Mouse (Mus musculus) kidney, adult 2 months (tissue): ENCODE measurements around the gene Cdh13. TPM values are rescaled to one million over a fixed set of nuclear protein-coding genes. Genes with fewer than 3 reads are reported as not detected.

Source experiments
- DNase-seq: peaks from one replicate; pipeline ENCODE4 v3.0.0; 2021
- H3K27ac ChIP-seq: fragments of 200-500 bp; 2 replicates; pipeline ENCODE4 v1.5.1; 2012; ENCODE audit warnings: low read depth, low read length, control low read depth, inconsistent platforms; ENCODE audit not compliant: insufficient read depth
- H3K27me3 ChIP-seq: fragments of 200-500 bp; replicated peaks from 2 replicates; pipeline ENCODE4 v1.6.1; 2012; ENCODE audit warnings: mild to moderate bottlenecking, moderate library complexity, low read length, inconsistent platforms; ENCODE audit not compliant: control insufficient read depth, insufficient read depth
- H3K36me3 ChIP-seq: fragments of 200-500 bp; 2 replicates; pipeline ENCODE4 v1.6.1; 2012; ENCODE audit warnings: mild to moderate bottlenecking, moderate library complexity, low read length, inconsistent platforms; ENCODE audit not compliant: control insufficient read depth, insufficient read depth
- H3K4me1 ChIP-seq: fragments of 200-500 bp; 2 replicates; pipeline ENCODE4 v1.6.1; 2011; ENCODE audit warnings: low read length; ENCODE audit not compliant: control insufficient read depth, insufficient read depth
- H3K4me3 ChIP-seq: fragments of 200-500 bp; 2 replicates; pipeline ENCODE4 v1.5.1; 2011; ENCODE audit warnings: mild to moderate bottlenecking, low read depth, low read length, control low read depth; ENCODE audit not compliant: insufficient read depth
- CTCF ChIP-seq: fragments of 200-500 bp; conservative IDR thresholded peaks from 2 replicates; pipeline ENCODE4 v1.5.1; 2011; ENCODE audit warnings: low read depth, mild to moderate bottlenecking, control low read depth, low read length, moderate library complexity, mixed read lengths; ENCODE audit not compliant: insufficient read depth, insufficient read length
- POLR2A ChIP-seq: fragments of 200-500 bp; IDR thresholded peaks from one replicate; pipeline ENCODE4 v1.6.1; 2011; ENCODE audit warnings: low read depth, low read length, control low read depth
- WGBS: fragments of 180-500 bp; shearing (Covaris S2); methylation state at CpG from one replicate; pipeline ENCODE4 v1.1.7; 2018; 5-methylcytosine and 5-hydroxymethylcytosine counted together
- polyA plus RNA-seq: library from polyadenylated mRNA; depleted of rRNA; stranded (reverse); fragments of >200 nt; gene quantifications from 2 replicates; pipeline ENCODE4 v1.2.3, GENCODE M21; 2012

Cdh13 gene
- polyA plus RNA-seq, 1 experiment, result 11.6 TPM

- H3K36me3 ChIP-seq, result no peaks in the 10 kb centered on the region
- TF ChIP-seq CTCF (no peak), POLR2A (no peak)
- DNase-seq, result peak; percentile 18
- H3K27me3 ChIP-seq, result no peaks in the 10 kb centered on the region
- no peak overlapping the region for H3K4me3 ChIP-seq
- no peak overlapping the region for H3K27ac ChIP-seq
- no peaks in the 10 kb centered on the region for H3K4me1 ChIP-seq
- WGBS, result 40% methylated on average over 9 of the region's 9 CpGs
Measured at GRCm38 (mm10) chr8:118679347-118679746, 395.8 kb downstream of the Cdh13 start.

- Histone ChIP-seq H3K27me3 (no peaks in the 10 kb centered on the region), H3K4me3 (no peak overlapping the region), H3K36me3 (no peaks in the 10 kb centered on the region), H3K27ac (no peak overlapping the region), H3K4me1 (no peaks in the 10 kb centered on the region)
- no peak for DNase-seq
- WGBS, result 80% methylated on average over 3 of the region's 3 CpGs
- no peak for TF ChIP-seq CTCF
- TF ChIP-seq POLR2A, result no peak
Measured at GRCm38 (mm10) chr8:118683386-118683785, 399.9 kb downstream of the Cdh13 start.

GRCm38 (mm10) chr8:118685863-118686262, 402.3 kb downstream of the Cdh13 start:
- Histone ChIP-seq H3K4me1 (no peaks in the 10 kb centered on the region), H3K27ac (no peak overlapping the region), H3K4me3 (no peak overlapping the region), H3K36me3 (no peaks in the 10 kb centered on the region), H3K27me3 (no peaks in the 10 kb centered on the region)
- TF ChIP-seq POLR2A, result no peak
- TF ChIP-seq CTCF, result no peak
- no peak for DNase-seq
- 92% methylated on average over 1 of the region's 1 CpGs for WGBS

- H3K36me3 ChIP-seq, result no peaks in the 10 kb centered on the region
- H3K4me1 ChIP-seq, result no peaks in the 10 kb centered on the region
- no peak for DNase-seq
- H3K4me3 ChIP-seq, result no peak overlapping the region
- 19% methylated on average over 1 of the region's 1 CpGs for WGBS
- TF ChIP-seq POLR2A (no peak), CTCF (no peak)
- H3K27me3 ChIP-seq, result no peaks in the 10 kb centered on the region
- H3K27ac ChIP-seq, result no peak overlapping the region
Measured at GRCm38 (mm10) chr8:118689849-118690248, 406.3 kb downstream of the Cdh13 start.

GRCm38 (mm10) chr8:118701312-118701880, 417.9 kb downstream of the Cdh13 start:
- Histone ChIP-seq H3K4me1 (no peaks in the 10 kb centered on the region), H3K27me3 (no peaks in the 10 kb centered on the region), H3K36me3 (no peaks in the 10 kb centered on the region), H3K27ac (no peak overlapping the region), H3K4me3 (no peak overlapping the region)
- peak; percentile 40 for DNase-seq
- TF ChIP-seq POLR2A (no peak), CTCF (no peak)
- WGBS, result 50% methylated on average over 22 of the region's 22 CpGs

GRCm38 (mm10) chr8:118709366-118709765, 425.8 kb downstream of the Cdh13 start:
- 84% methylated on average over 3 of the region's 3 CpGs for WGBS
- no peaks in the 10 kb centered on the region for H3K27me3 ChIP-seq
- TF ChIP-seq CTCF (no peak), POLR2A (no peak)
- H3K4me3 ChIP-seq, result no peak overlapping the region
- no peaks in the 10 kb centered on the region for H3K4me1 ChIP-seq
- H3K36me3 ChIP-seq, result no peaks in the 10 kb centered on the region
- H3K27ac ChIP-seq, result no peak overlapping the region
- DNase-seq, result no peak

GRCm38 (mm10) chr8:118711631-118712030, 428.1 kb downstream of the Cdh13 start:
- H3K36me3 ChIP-seq, result no peaks in the 10 kb centered on the region
- TF ChIP-seq CTCF (no peak), POLR2A (no peak)
- no peaks in the 10 kb centered on the region for H3K27me3 ChIP-seq
- no peak overlapping the region for H3K27ac ChIP-seq
- no peak overlapping the region for H3K4me3 ChIP-seq
- 76% methylated on average over 3 of the region's 3 CpGs for WGBS
- DNase-seq, result no peak
- H3K4me1 ChIP-seq, result no peaks in the 10 kb centered on the region

GRCm38 (mm10) chr8:118713111-118713510, 429.6 kb downstream of the Cdh13 start:
- DNase-seq, result peak; percentile 56
- H3K27ac ChIP-seq, result peak overlapping the region; percentile 18
- no peak overlapping the region for H3K4me3 ChIP-seq
- TF ChIP-seq POLR2A, result no peak
- TF ChIP-seq CTCF, result no peak
- H3K27me3 ChIP-seq, result no peaks in the 10 kb centered on the region
- no peaks in the 10 kb centered on the region for H3K36me3 ChIP-seq
- WGBS, result 60% methylated on average over 11 of the region's 11 CpGs
- H3K4me1 ChIP-seq, result no peaks in the 10 kb centered on the region
